Mouse (Mus musculus) layer of hippocampus, adult 2 months (tissue): ENCODE measurements at regions not wholly inside any gene's neighbourhood (a gene's known extent, or its start where the extent isn't known, plus 50 kb on each side); places are given as distances from the start of the nearest gene placed in this dataset.

ENCODE experiments used
- DNase-seq, 2 experiments: peaks; one replicate each; pipeline ENCODE4 v3.0.0; 2022; ENCODE audit warnings: low spot score in 2 of 2
- H3K27ac ChIP-seq: fragments of 200-600 bp; 2 replicates; pipeline ENCODE4 v1.8.1; 2022
- H3K4me3 ChIP-seq: fragments of 200-600 bp; 2 replicates; pipeline ENCODE4 v1.8.1; 2022; ENCODE audit warnings: mild to moderate bottlenecking
- CTCF ChIP-seq: fragments of 200-600 bp; conservative IDR thresholded peaks from 2 replicates; pipeline ENCODE4 v1.8.1; 2022; ENCODE audit warnings: antibody characterized with exemption, mild to moderate bottlenecking, moderate library complexity
- microRNA-seq, 2 experiments: library from miRNA; unstranded; fragments of <30 nt; microRNA quantifications; one replicate each; pipeline ENCODE4 v1.2.0; 2021

- Histone ChIP-seq H3K27ac (no peak overlapping the region), H3K4me3 (no peak overlapping the region)
- TF ChIP-seq CTCF: no peak
- DNase-seq: no peak
Observed at GRCm38 (mm10) chr2:180395279-180396034, 60.6 kb upstream of the Slco4a1 start.

GRCm38 (mm10) chr2:180392846-180393700, 58.6 kb upstream of the Gata5 start:
- Histone ChIP-seq H3K4me3 (no peak overlapping the region), H3K27ac (no peak overlapping the region)
- no peak for DNase-seq
- TF ChIP-seq CTCF: no peak

GRCm38 (mm10) chr2:180392298-180392697, 57.8 kb upstream of the Gata5 start:
- DNase-seq: no peak
- Histone ChIP-seq H3K27ac (no peak overlapping the region), H3K4me3 (no peak overlapping the region)
- TF ChIP-seq CTCF: no peak

GRCm38 (mm10) chr2:180391349-180391748, 56.9 kb upstream of the Gata5 start:
- no peak overlapping the region for H3K4me3 ChIP-seq
- H3K27ac ChIP-seq: no peak overlapping the region
- DNase-seq: no peak
- no peak for TF ChIP-seq CTCF

GRCm38 (mm10) chr2:180390216-180390996, 55.9 kb upstream of the Gata5 start:
- no peak for TF ChIP-seq CTCF

GRCm38 (mm10) chr2:180389486-180389885, 55.0 kb upstream of the Gata5 start:
- Histone ChIP-seq H3K4me3 (no peak overlapping the region), H3K27ac (no peak overlapping the region)
- no peak for TF ChIP-seq CTCF
- no peak for DNase-seq

More at GRCm38 (mm10) chr2:180390216-180390996, 55.9 kb upstream of the Gata5 start:
- DNase-seq: no peak
- Histone ChIP-seq H3K27ac (no peak overlapping the region), H3K4me3 (no peak overlapping the region)

GRCm38 (mm10) chr2:180389013-180389412, 54.5 kb upstream of the Gata5 start:
- no peak for DNase-seq
- TF ChIP-seq CTCF: no peak
- Histone ChIP-seq H3K4me3 (no peak overlapping the region), H3K27ac (no peak overlapping the region)

GRCm38 (mm10) chr2:180388122-180388521, 53.6 kb upstream of the Gata5 start:
- no peak for DNase-seq
- Histone ChIP-seq H3K27ac (no peak overlapping the region), H3K4me3 (no peak overlapping the region)
- TF ChIP-seq CTCF: no peak

GRCm38 (mm10) chr2:180387305-180387704, 52.8 kb upstream of the Gata5 start:
- no peak for TF ChIP-seq CTCF
- DNase-seq: no peak
- Histone ChIP-seq H3K4me3 (no peak overlapping the region), H3K27ac (no peak overlapping the region)

GRCm38 (mm10) chr2:180385967-180386688, 51.6 kb upstream of the Gata5 start:
- Histone ChIP-seq H3K4me3 (peak overlapping the region; percentile 37), H3K27ac (no peak overlapping the region)
- TF ChIP-seq CTCF: no peak
- DNase-seq: no peak

- H3K27ac ChIP-seq: no peak overlapping the region
- H3K4me3 ChIP-seq: no peak overlapping the region
- no peak for DNase-seq
- TF ChIP-seq CTCF: no peak
Observed at GRCm38 (mm10) chr2:180385231-180385895, 50.9 kb upstream of the Gata5 start.

Small RNA genes in the stretch of these regions (microRNA-seq; reads per million reads assigned to microRNA genes)
- gene Mir133a-2 (0 reads per million in 2 experiments), gene Mir1a-1 (0 reads per million in 2 experiments)
